In the genomic region with DNA sequence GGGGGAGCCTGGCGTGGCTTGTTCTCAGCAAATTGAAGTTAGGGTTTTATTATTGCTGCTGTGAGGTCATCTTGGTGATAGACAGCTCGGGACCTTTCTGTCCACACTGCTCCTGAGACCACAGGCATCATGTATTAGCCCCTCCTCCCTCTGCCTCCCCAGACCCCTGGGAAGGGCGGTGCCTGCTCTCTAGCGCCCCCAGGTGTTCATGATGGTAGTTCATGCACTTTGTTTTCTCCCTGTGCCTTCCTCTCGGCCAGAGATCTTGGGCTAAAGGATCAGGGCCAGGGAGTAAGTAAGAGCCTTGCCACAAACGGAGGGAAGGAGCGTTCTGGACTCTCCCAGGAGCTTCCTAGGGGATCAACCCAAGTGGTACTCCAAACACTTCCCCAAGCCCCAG, we compare ENCODE assay signal across 8 mouse cellular contexts. TPM values are rescaled to one million over a fixed set of nuclear protein-coding genes. Genes with fewer than 3 reads are reported as not detected.
DNase-seq lines count a peak whose midpoint lies in the region; ATAC-seq and TF ChIP-seq lines count a peak whose summit lies in the region.

No protein-coding gene starts in this region.

- no peaks in the 10 kb centered on the region for H3K27me3 ChIP-seq in forebrain, postnatal 0 days (ENCODE audit: insufficient read depth, low read length)
- H3K27me3 ChIP-seq in forebrain, embryonic 16.5 days (replicated peaks; ENCODE audit: control insufficient read depth, insufficient read depth, low read length): 0 out of 2 replicates have a peak, but pooled peaks cover 4% of the 10 kb centered on the region
- H3K27me3 ChIP-seq in neural tube, embryonic 15.5 days (replicated peaks): no peaks in the 10 kb centered on the region
- no peaks in the 10 kb centered on the region for H3K27me3 ChIP-seq in small intestine, adult 2 months (ENCODE audit: control insufficient read depth, insufficient read depth, low read length)

- H3K9me3 ChIP-seq in forebrain, postnatal 0 days (ENCODE audit: low read length): no peaks in the 10 kb centered on the region
- no peaks in the 10 kb centered on the region for H3K9me3 ChIP-seq in forebrain, embryonic 16.5 days (ENCODE audit: control insufficient read depth, low read length)
- no peaks in the 10 kb centered on the region for H3K9me3 ChIP-seq in neural tube, embryonic 15.5 days (replicated peaks)

- TF ChIP-seq POLR2A in small intestine, adult 2 months (IDR thresholded peaks at IDR 0.05; ENCODE audit: low read depth, low read length): no peak

- no peaks in the 10 kb centered on the region for H3K4me1 ChIP-seq in forebrain, postnatal 0 days (ENCODE audit: insufficient read depth)
- H3K4me1 ChIP-seq in forebrain, embryonic 16.5 days (replicated peaks; ENCODE audit: control insufficient read depth, insufficient read depth, low read length): no peaks in the 10 kb centered on the region
- H3K4me1 ChIP-seq in neural tube, embryonic 15.5 days: 0 out of 2 replicates have a peak, but pooled peaks cover 3% of the 10 kb centered on the region
- 0 out of 2 replicates have a peak, but pooled peaks cover 2% of the 10 kb centered on the region for H3K4me1 ChIP-seq in small intestine, adult 2 months (ENCODE audit: control insufficient read depth, insufficient read depth, insufficient read length, low read length)

- H3K27ac ChIP-seq in forebrain, postnatal 0 days (ENCODE audit: low read depth, low read length): no peak overlapping the region
- no peak overlapping the region for H3K27ac ChIP-seq in forebrain, embryonic 16.5 days (ENCODE audit: low read length)
- no peak overlapping the region for H3K27ac ChIP-seq in neural tube, embryonic 15.5 days (replicated peaks)
- H3K27ac ChIP-seq in small intestine, adult 2 months (ENCODE audit: insufficient read depth, low read depth, low read length): no peak overlapping the region

- H3K36me3 ChIP-seq in forebrain, postnatal 0 days (ENCODE audit: insufficient read depth): no peaks in the 10 kb centered on the region
- no peaks in the 10 kb centered on the region for H3K36me3 ChIP-seq in forebrain, embryonic 16.5 days (ENCODE audit: control insufficient read depth, insufficient read depth)
- no peaks in the 10 kb centered on the region for H3K36me3 ChIP-seq in neural tube, embryonic 15.5 days
- H3K36me3 ChIP-seq in small intestine, adult 2 months (ENCODE audit: control insufficient read depth, insufficient read depth, low read length): no peaks in the 10 kb centered on the region

- WGBS in forebrain, postnatal 0 days: 49% methylated on average over 7 of the region's 7 CpGs
- 44% methylated on average over 7 of the region's 7 CpGs for WGBS in forebrain, embryonic 16.5 days
- WGBS in neural tube, embryonic 15.5 days: 56% methylated on average over 7 of the region's 7 CpGs
- 59% methylated on average over 7 of the region's 7 CpGs for whole genome bisulfite sequencing in small intestine, adult 2 months

- H3K9ac ChIP-seq in forebrain, postnatal 0 days: no peak overlapping the region
- H3K9ac ChIP-seq in forebrain, embryonic 16.5 days (replicated peaks; ENCODE audit: low read depth, low read length): no peak overlapping the region
- no peak overlapping the region for H3K9ac ChIP-seq in neural tube, embryonic 15.5 days (replicated peaks)

- no peak overlapping the region for H3K4me3 ChIP-seq in forebrain, postnatal 0 days (ENCODE audit: low read depth, low read length)
- no peak overlapping the region for H3K4me3 ChIP-seq in forebrain, embryonic 16.5 days (replicated peaks; ENCODE audit: low read length)
- H3K4me3 ChIP-seq in neural tube, embryonic 15.5 days (replicated peaks): no peak overlapping the region
- H3K4me3 ChIP-seq in small intestine, adult 2 months (ENCODE audit: low read depth, low read length): no peak overlapping the region

- DNase-seq in forebrain, postnatal 0 days: no peak
- DNase-seq in neural tube, embryonic 10.5 days (ENCODE audit: extremely low spot score, low spot score): peak; percentile 45
- DNase-seq in gastrocnemius, postnatal 10 days: peak; percentile 67
- DNase-seq in right cerebral cortex, postnatal 25 days: no peak
- DNase-seq in kidney, postnatal 14 days: no peak

- H3K4me2 ChIP-seq in forebrain, postnatal 0 days (ENCODE audit: low read depth): no peak overlapping the region
- no peak overlapping the region for H3K4me2 ChIP-seq in forebrain, embryonic 16.5 days (ENCODE audit: low read length)
- no peak overlapping the region for H3K4me2 ChIP-seq in neural tube, embryonic 15.5 days

- peak; percentile 46 for TF ChIP-seq CTCF in forebrain, postnatal 0 days (IDR thresholded peaks at IDR 0.05; ENCODE audit: low read depth)
- peak; percentile 39; the same call in 1 of the 2 replicates for TF ChIP-seq CTCF in small intestine, adult 2 months (IDR thresholded peaks at IDR 0.05; ENCODE audit: extremely low read depth, insufficient read length, insufficient replicate concordance, low read depth, low read length)

- ATAC-seq in forebrain, postnatal 0 days: no peak
- no peak for ATAC-seq in forebrain, embryonic 16.5 days
- ATAC-seq in neural tube, embryonic 15.5 days (ENCODE audit: low FRiP score): no peak

RNA-seq across cellular contexts. Expression of gene Habp2, which starts 32.2 kb away (rescaled TPM):
- not detected in 2 replicates for total RNA-seq in forebrain, postnatal 0 days (2014; rRNA removed)
- 0.06 TPM in 1 of 2 replicates, not detected in the other for polyA plus RNA-seq in forebrain, postnatal 0 days (2015; fragmentation: Nextera tagmentation; extraction: Ambion mirVana)
- polyA plus RNA-seq in forebrain, embryonic 16.5 days (2015; fragmentation: Nextera tagmentation; extraction: Ambion mirVana): 0.20 TPM in 1 of 2 replicates, not detected in the other
- polyA plus RNA-seq in neural tube, embryonic 15.5 days (2015; fragmentation: Nextera tagmentation; extraction: Ambion mirVana): 0.06 and 0.65 TPM in 2 replicates
- under 1 TPM in 1 of 2 experiments, not detected in 1; 0.11 TPM for total RNA-seq in gastrocnemius, postnatal 10 days (2021)
- polyA plus RNA-seq in small intestine, adult 2 months (2012; rRNA removed): 18.5 and 39.2 TPM in 2 replicates

Comparison
In these comparisons a context has a peak if more than half of its experiments do, and no peak if none do; other contexts are left out.
1. DNase-seq: peak in neural tube, embryonic 10.5 days (single experiment) and gastrocnemius, postnatal 10 days (single experiment); none in forebrain, postnatal 0 days (single experiment), right cerebral cortex, postnatal 25 days (single experiment) and kidney, postnatal 14 days (single experiment).
2. RNA of gene Habp2, which starts 32.2 kb away (polyA plus RNA-seq): 18.5 to 39.2 TPM in small intestine, adult 2 months; 0.20 TPM in forebrain, embryonic 16.5 days, 0.06 to 0.65 TPM in neural tube, embryonic 15.5 days and 0.06 TPM in forebrain, postnatal 0 days; every median in the first group is over 10 times any median in the second.